Mouse (Mus musculus): ENCODE measurements around the gene Stk11. TPM values are rescaled to one million over a fixed set of nuclear protein-coding genes. Genes with fewer than 3 reads are reported as not detected.

Stk11 gene
- polyA plus RNA-seq, 1 experiment from 2014 or later = 27.7 TPM

GRCm38 (mm10) chr10:80170601-80171021 is 55.0 kb downstream of the Stk11 start:
- H3K4me3 ChIP-seq (ENCODE audit: low read depth, low read length) = no peak overlapping the region
- peaks cover 28% of the 10 kb centered on the region for H3K4me1 ChIP-seq (ENCODE audit: control insufficient read depth, insufficient read depth, low read length)
- no peak for ATAC-seq
- H3K9me3 ChIP-seq (replicated peaks; ENCODE audit: control insufficient read depth, low read length) = no peaks in the 10 kb centered on the region
- peaks cover 34% of the 10 kb centered on the region for H3K36me3 ChIP-seq (ENCODE audit: control insufficient read depth, insufficient read depth, low read length)
- no peak for DNase-seq (ENCODE audit: low spot score)
- no peak overlapping the region for H3K4me2 ChIP-seq (ENCODE audit: low read length)
- H3K27ac ChIP-seq (ENCODE audit: low read depth, low read length) = no peak overlapping the region
- no peaks in the 10 kb centered on the region for H3K27me3 ChIP-seq (replicated peaks; ENCODE audit: control insufficient read depth, insufficient read depth, low read length)
- 98% methylated on average over 19 of the region's 19 CpGs for WGBS
- H3K9ac ChIP-seq (ENCODE audit: low read length) = no peak overlapping the region; the same call in 1 of the 2 replicates

GRCm38 (mm10) chr10:80171252-80171651 is 55.6 kb downstream of the Stk11 start:
- H3K27me3 ChIP-seq (replicated peaks; ENCODE audit: control insufficient read depth, insufficient read depth, low read length) = no peaks in the 10 kb centered on the region
- no peak overlapping the region for H3K27ac ChIP-seq (ENCODE audit: low read depth, low read length)
- 93% methylated on average over 15 of the region's 15 CpGs for WGBS
- no peaks in the 10 kb centered on the region for H3K9me3 ChIP-seq (replicated peaks; ENCODE audit: control insufficient read depth, low read length)
- peaks cover 26% of the 10 kb centered on the region for H3K4me1 ChIP-seq (ENCODE audit: control insufficient read depth, insufficient read depth, low read length)
- H3K9ac ChIP-seq (ENCODE audit: low read length) = no peak overlapping the region
- H3K4me2 ChIP-seq (ENCODE audit: low read length) = no peak overlapping the region
- H3K36me3 ChIP-seq (ENCODE audit: control insufficient read depth, insufficient read depth, low read length) = peaks cover 34% of the 10 kb centered on the region
- ATAC-seq = no peak
- no peak overlapping the region for H3K4me3 ChIP-seq (ENCODE audit: low read depth, low read length)
- DNase-seq (ENCODE audit: low spot score) = no peak

GRCm38 (mm10) chr10:80171760-80172526 is 56.3 kb downstream of the Stk11 start:
- H3K9me3 ChIP-seq (replicated peaks; ENCODE audit: control insufficient read depth, low read length) = no peaks in the 10 kb centered on the region
- no peak for ATAC-seq
- peaks cover 34% of the 10 kb centered on the region for H3K36me3 ChIP-seq (ENCODE audit: control insufficient read depth, insufficient read depth, low read length)
- H3K4me1 ChIP-seq (ENCODE audit: control insufficient read depth, insufficient read depth, low read length) = peaks cover 22% of the 10 kb centered on the region
- peak overlapping the region; percentile 65 for H3K9ac ChIP-seq (ENCODE audit: low read length)
- peak overlapping the region; percentile 88 for H3K27ac ChIP-seq (ENCODE audit: low read depth, low read length)
- no peak for DNase-seq (ENCODE audit: low spot score)
- H3K27me3 ChIP-seq (replicated peaks; ENCODE audit: control insufficient read depth, insufficient read depth, low read length) = no peaks in the 10 kb centered on the region
- 81% methylated on average over 45 of the region's 45 CpGs for WGBS
- 0 out of 2 replicates have a peak overlapping the region, but pooled peaks have one; percentile 45 for H3K4me3 ChIP-seq (ENCODE audit: low read depth, low read length)
- peak overlapping the region; percentile 59 for H3K4me2 ChIP-seq (ENCODE audit: low read length)

GRCm38 (mm10) chr10:80172527-80173292 is 57.1 kb downstream of the Stk11 start, which contains the start of gene 1600002K03Rik:
TSS of gene 1600002K03Rik (plus strand) at chr10:80172944.
- DNase-seq (ENCODE audit: low spot score) = peak; percentile 96

GRCm38 (mm10) chr10:80173358-80173757 is 57.8 kb downstream of the Stk11 start:
- no peak for ATAC-seq
- Histone ChIP-seq H3K9me3 (replicated peaks; ENCODE audit: control insufficient read depth, low read length) (no peaks in the 10 kb centered on the region), H3K4me2 (ENCODE audit: low read length) (peak overlapping the region; percentile 59), H3K36me3 (ENCODE audit: control insufficient read depth, insufficient read depth, low read length) (peaks cover 34% of the 10 kb centered on the region), H3K4me1 (ENCODE audit: control insufficient read depth, insufficient read depth, low read length) (peaks cover 22% of the 10 kb centered on the region), H3K27ac (ENCODE audit: low read depth, low read length) (peak overlapping the region; percentile 88; the same call in 1 of the 2 replicates), H3K9ac (ENCODE audit: low read length) (peak overlapping the region; percentile 65), H3K4me3 (ENCODE audit: low read depth, low read length) (peak overlapping the region; percentile 45), H3K27me3 (replicated peaks; ENCODE audit: control insufficient read depth, insufficient read depth, low read length) (no peaks in the 10 kb centered on the region)
- DNase-seq (ENCODE audit: low spot score) = no peak
- 9% methylated on average over 11 of the region's 11 CpGs for WGBS

More at GRCm38 (mm10) chr10:80172527-80173292, 57.1 kb downstream of the Stk11 start, which contains the start of gene 1600002K03Rik:
- H3K9me3 ChIP-seq (replicated peaks; ENCODE audit: control insufficient read depth, low read length) = no peaks in the 10 kb centered on the region
- peak within 1 kb of the TSS; percentile 88 for H3K27ac ChIP-seq (ENCODE audit: low read depth, low read length)
- peaks cover 22% of the 10 kb centered on the region for H3K4me1 ChIP-seq (ENCODE audit: control insufficient read depth, insufficient read depth, low read length)
- no peaks in the 10 kb centered on the region for H3K27me3 ChIP-seq (replicated peaks; ENCODE audit: control insufficient read depth, insufficient read depth, low read length)
- peak; percentile 77 for ATAC-seq
- H3K4me2 ChIP-seq (ENCODE audit: low read length) = peak within 1 kb of the TSS; percentile 59
- peaks cover 34% of the 10 kb centered on the region for H3K36me3 ChIP-seq (ENCODE audit: control insufficient read depth, insufficient read depth, low read length)
- 7% methylated on average over 33 of the region's 35 CpGs for WGBS
- peak within 1 kb of the TSS; percentile 45 for H3K4me3 ChIP-seq (ENCODE audit: low read depth, low read length)
- H3K9ac ChIP-seq (ENCODE audit: low read length) = peak within 1 kb of the TSS; percentile 65

GRCm38 (mm10) chr10:80173955-80174640 is 58.5 kb downstream of the Stk11 start:
- Histone ChIP-seq H3K36me3 (ENCODE audit: control insufficient read depth, insufficient read depth, low read length) (peaks cover 34% of the 10 kb centered on the region), H3K4me2 (ENCODE audit: low read length) (no peak overlapping the region), H3K4me3 (ENCODE audit: low read depth, low read length) (no peak overlapping the region), H3K27ac (ENCODE audit: low read depth, low read length) (no peak overlapping the region), H3K9ac (ENCODE audit: low read length) (no peak overlapping the region), H3K27me3 (replicated peaks; ENCODE audit: control insufficient read depth, insufficient read depth, low read length) (no peaks in the 10 kb centered on the region), H3K4me1 (ENCODE audit: control insufficient read depth, insufficient read depth, low read length) (peaks cover 16% of the 10 kb centered on the region), H3K9me3 (replicated peaks; ENCODE audit: control insufficient read depth, low read length) (no peaks in the 10 kb centered on the region)
- no peak for DNase-seq (ENCODE audit: low spot score)
- ATAC-seq = no peak
- WGBS = 85% methylated on average over 10 of the region's 10 CpGs

GRCm38 (mm10) chr10:80174705-80175104 is 59.1 kb downstream of the Stk11 start:
- H3K4me1 ChIP-seq (ENCODE audit: control insufficient read depth, insufficient read depth, low read length) = peaks cover 10% of the 10 kb centered on the region
- H3K27me3 ChIP-seq (replicated peaks; ENCODE audit: control insufficient read depth, insufficient read depth, low read length) = no peaks in the 10 kb centered on the region
- no peak for DNase-seq (ENCODE audit: low spot score)
- peaks cover 29% of the 10 kb centered on the region for H3K36me3 ChIP-seq (ENCODE audit: control insufficient read depth, insufficient read depth, low read length)
- no peak overlapping the region for H3K4me3 ChIP-seq (ENCODE audit: low read depth, low read length)
- no peak for ATAC-seq
- no peaks in the 10 kb centered on the region for H3K9me3 ChIP-seq (replicated peaks; ENCODE audit: control insufficient read depth, low read length)
- 54% methylated on average over 2 of the region's 2 CpGs for WGBS
- no peak overlapping the region for H3K4me2 ChIP-seq (ENCODE audit: low read length)
- H3K9ac ChIP-seq (ENCODE audit: low read length) = no peak overlapping the region
- H3K27ac ChIP-seq (ENCODE audit: low read depth, low read length) = no peak overlapping the region

GRCm38 (mm10) chr10:80175536-80176269 is 60.1 kb downstream of the Stk11 start:
- no peak overlapping the region for H3K4me3 ChIP-seq (ENCODE audit: low read depth, low read length)
- H3K27me3 ChIP-seq (replicated peaks; ENCODE audit: control insufficient read depth, insufficient read depth, low read length) = no peaks in the 10 kb centered on the region
- H3K9ac ChIP-seq (ENCODE audit: low read length) = no peak overlapping the region
- DNase-seq (ENCODE audit: low spot score) = peak; percentile 72
- peaks cover 19% of the 10 kb centered on the region for H3K36me3 ChIP-seq (ENCODE audit: control insufficient read depth, insufficient read depth, low read length)
- H3K9me3 ChIP-seq (replicated peaks; ENCODE audit: control insufficient read depth, low read length) = no peaks in the 10 kb centered on the region
- no peak overlapping the region for H3K4me2 ChIP-seq (ENCODE audit: low read length)
- WGBS = 15% methylated on average over 4 of the region's 4 CpGs
- ATAC-seq = no peak
- no peak overlapping the region for H3K27ac ChIP-seq (ENCODE audit: low read depth, low read length)
- peaks cover 13% of the 10 kb centered on the region for H3K4me1 ChIP-seq (ENCODE audit: control insufficient read depth, insufficient read depth, low read length)

Data from forebrain, embryonic 14.5 days (tissue).